Mouse (Mus musculus) testis, adult 2 months (tissue): ENCODE measurements around the gene Tcf7.

Experiments used
- CTCF ChIP-seq: fragments of 200-500 bp; IDR thresholded peaks from 2 replicates; pipeline ENCODE4 v1.5.1; 2012; ENCODE audit warnings: low read depth, mild to moderate bottlenecking, inconsistent platforms, low read length, moderate library complexity; ENCODE audit not compliant: control insufficient read depth, insufficient read depth, insufficient replicate concordance
- POLR2A ChIP-seq: fragments of 200-500 bp; IDR thresholded peaks from 2 replicates; pipeline ENCODE4 v1.6.1; 2012; ENCODE audit warnings: low read depth, mild to moderate bottlenecking, inconsistent platforms, low read length, moderate library complexity; ENCODE audit not compliant: control insufficient read depth

GRCm38 (mm10) chr11:52261937-52262336, 20.9 kb downstream of the Tcf7 start:
- TF ChIP-seq CTCF = peak; percentile 56; the same call in 1 of the 2 replicates
- TF ChIP-seq POLR2A = no peak
